Mouse (Mus musculus): Measurements from ENCODE around the gene Sfrp4. TPM values are rescaled to one million over a fixed set of nuclear protein-coding genes. Genes with fewer than 3 reads are reported as not detected.
"Not testable (repeated sequence)": the region's sequence is repeated elsewhere in the genome, so short reads cannot be mapped to it uniquely, and the experiment has no call there.

Sfrp4 gene
- polyA plus RNA-seq (2015; fragmentation: Nextera tagmentation; extraction: Ambion mirVana) = 4.4 and 4.9 TPM in 2 replicates

GRCm38 (mm10) chr13:19622573-19623227, at the start of gene Sfrp4:
Sfrp4 (plus strand) TSS chr13:19623104.
- peak; percentile 67 for ATAC-seq
- Histone ChIP-seq H3K4me3 (ENCODE audit: low read length) (peak within 1 kb of the TSS; percentile 60), H3K4me2 (ENCODE audit: low read length) (peak within 1 kb of the TSS; percentile 95), H3K36me3 (ENCODE audit: control insufficient read depth, insufficient read depth, low read length) (no peaks in the 10 kb centered on the region), H3K4me1 (ENCODE audit: control insufficient read depth, insufficient read depth, low read depth, low read length) (peaks cover 6% of the 10 kb centered on the region), H3K27ac (ENCODE audit: low read depth, low read length) (no peak within 1 kb of the TSS), H3K27me3 (replicated peaks; ENCODE audit: control insufficient read depth, insufficient read depth, low read length) (no peaks in the 10 kb centered on the region), H3K9me3 (ENCODE audit: control insufficient read depth, low read length) (no peaks in the 10 kb centered on the region), H3K9ac (ENCODE audit: low read depth, low read length) (peak within 1 kb of the TSS; percentile 73)
- WGBS = 3% methylated on average over 20 of the region's 25 CpGs

DNA sequence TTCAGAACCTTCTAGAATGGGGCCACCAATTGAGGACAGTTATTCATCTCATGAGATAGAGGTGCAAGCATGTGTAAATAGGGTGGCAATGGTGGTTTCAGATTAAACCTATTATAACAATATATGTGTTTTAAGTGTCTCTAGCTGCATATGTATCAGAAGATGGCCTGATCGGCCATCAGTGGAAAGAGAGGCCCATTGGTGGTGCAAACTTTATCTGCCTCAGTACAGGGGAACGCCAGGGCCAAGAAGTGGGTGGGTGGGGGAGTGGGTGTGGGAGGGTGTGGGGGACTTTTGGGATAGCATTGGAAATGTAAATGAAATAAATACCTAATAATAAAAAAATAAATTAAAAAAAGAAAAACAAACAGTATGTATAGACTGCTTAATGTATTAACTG, 48.2 kb upstream of the Sfrp4 start:
- ATAC-seq; H3K9ac ChIP-seq (ENCODE audit: low read depth, low read length); H3K27ac ChIP-seq (ENCODE audit: low read depth, low read length); H3K4me2 ChIP-seq (ENCODE audit: low read length); H3K4me3 ChIP-seq (ENCODE audit: low read length); H3K4me1 ChIP-seq (ENCODE audit: control insufficient read depth, insufficient read depth, low read depth, low read length); H3K27me3 ChIP-seq (replicated peaks; ENCODE audit: control insufficient read depth, insufficient read depth, low read length); H3K36me3 ChIP-seq (ENCODE audit: control insufficient read depth, insufficient read depth, low read length); H3K9me3 ChIP-seq (ENCODE audit: control insufficient read depth, low read length): not testable (repeated sequence)
- 85% methylated on average over 2 of the region's 2 CpGs for WGBS

DNA sequence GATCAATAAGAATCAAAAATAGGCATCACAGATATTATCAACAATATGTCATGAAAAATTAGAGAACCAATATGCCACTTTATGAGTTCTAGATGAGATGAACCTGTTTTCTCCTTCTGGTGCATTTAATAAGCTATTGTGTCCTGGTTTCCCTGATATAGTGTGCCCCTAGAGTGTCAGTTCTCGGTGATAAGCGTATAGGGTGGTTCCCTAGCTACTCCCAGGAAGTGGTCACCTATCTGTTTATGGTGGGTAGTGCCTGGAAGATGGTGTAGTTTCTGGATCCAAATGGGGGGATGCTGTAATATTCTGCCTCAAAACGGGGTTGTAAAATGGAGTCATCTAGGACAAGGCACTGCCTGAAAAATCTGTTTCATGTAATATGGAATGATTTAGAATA, 47.0 kb upstream of the Sfrp4 start:
- no peak overlapping the region for H3K9ac ChIP-seq (ENCODE audit: low read depth, low read length)
- H3K4me3 ChIP-seq (ENCODE audit: low read length) = no peak overlapping the region
- no peak for ATAC-seq
- no peaks in the 10 kb centered on the region for H3K36me3 ChIP-seq (ENCODE audit: control insufficient read depth, insufficient read depth, low read length)
- no peaks in the 10 kb centered on the region for H3K27me3 ChIP-seq (replicated peaks; ENCODE audit: control insufficient read depth, insufficient read depth, low read length)
- H3K4me2 ChIP-seq (ENCODE audit: low read length) = no peak overlapping the region
- no peaks in the 10 kb centered on the region for H3K9me3 ChIP-seq (ENCODE audit: control insufficient read depth, low read length)
- no peaks in the 10 kb centered on the region for H3K4me1 ChIP-seq (ENCODE audit: control insufficient read depth, insufficient read depth, low read depth, low read length)
- no peak overlapping the region for H3K27ac ChIP-seq (ENCODE audit: low read depth, low read length)
- WGBS = 91% methylated on average over 3 of the region's 3 CpGs

DNA sequence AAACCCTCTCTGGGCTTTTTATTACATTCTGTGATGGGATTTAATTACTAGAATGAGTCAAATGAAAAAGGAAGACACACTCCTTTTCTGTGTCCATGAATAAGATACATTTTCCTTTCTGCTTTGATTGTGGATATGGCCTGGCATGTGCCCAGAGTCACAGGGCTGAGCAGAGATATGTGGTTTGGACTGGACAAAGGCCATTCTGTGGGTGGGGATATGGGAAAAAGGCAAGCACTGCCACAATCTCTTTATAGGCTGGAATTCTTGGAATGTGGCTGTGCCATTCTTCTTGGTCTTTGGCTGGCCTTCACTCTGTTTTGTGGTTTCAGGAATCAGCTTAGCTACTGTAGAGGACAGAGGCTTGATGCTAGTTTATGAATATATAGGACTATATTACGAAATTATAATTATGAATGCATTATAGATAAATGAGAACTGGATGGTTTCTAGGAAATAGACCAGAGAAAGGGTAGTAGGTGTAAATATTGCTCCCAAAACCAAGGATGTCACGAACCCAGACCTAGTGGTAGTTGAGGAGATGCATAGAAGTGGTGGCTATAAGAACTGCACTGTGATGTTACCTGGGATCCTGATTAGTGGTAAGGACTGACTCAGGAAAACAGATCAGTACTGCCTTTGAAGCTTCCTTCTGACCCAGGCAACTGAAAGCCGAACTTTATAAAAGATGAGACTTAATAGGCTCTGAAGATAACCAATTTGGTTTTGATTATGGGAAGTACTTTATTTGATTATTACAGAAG, 31.7 kb upstream of the Sfrp4 start:
- H3K4me2 ChIP-seq (ENCODE audit: low read length) = no peak overlapping the region
- H3K27me3 ChIP-seq (replicated peaks; ENCODE audit: control insufficient read depth, insufficient read depth, low read length) = no peaks in the 10 kb centered on the region
- no peak overlapping the region for H3K4me3 ChIP-seq (ENCODE audit: low read length)
- 0 out of 2 replicates have a peak, but pooled peaks cover 2% of the 10 kb centered on the region for H3K36me3 ChIP-seq (ENCODE audit: control insufficient read depth, insufficient read depth, low read length)
- ATAC-seq = no peak
- no peaks in the 10 kb centered on the region for H3K4me1 ChIP-seq (ENCODE audit: control insufficient read depth, insufficient read depth, low read depth, low read length)
- H3K9ac ChIP-seq (ENCODE audit: low read depth, low read length) = no peak overlapping the region
- WGBS = 90% methylated on average over 3 of the region's 3 CpGs
- H3K9me3 ChIP-seq (ENCODE audit: control insufficient read depth, low read length) = no peaks in the 10 kb centered on the region
- H3K27ac ChIP-seq (ENCODE audit: low read depth, low read length) = no peak overlapping the region

GRCm38 (mm10) chr13:19595141-19595540, 27.8 kb upstream of the Sfrp4 start:
- Histone ChIP-seq H3K9me3 (ENCODE audit: control insufficient read depth, low read length) (no peaks in the 10 kb centered on the region), H3K27ac (ENCODE audit: low read depth, low read length) (no peak overlapping the region), H3K9ac (ENCODE audit: low read depth, low read length) (no peak overlapping the region), H3K4me2 (ENCODE audit: low read length) (no peak overlapping the region), H3K4me3 (ENCODE audit: low read length) (no peak overlapping the region), H3K36me3 (ENCODE audit: control insufficient read depth, insufficient read depth, low read length) (0 out of 2 replicates have a peak, but pooled peaks cover 2% of the 10 kb centered on the region), H3K4me1 (ENCODE audit: control insufficient read depth, insufficient read depth, low read depth, low read length) (no peaks in the 10 kb centered on the region), H3K27me3 (replicated peaks; ENCODE audit: control insufficient read depth, insufficient read depth, low read length) (no peaks in the 10 kb centered on the region)
- ATAC-seq = no peak
- 97% methylated on average over 1 of the region's 1 CpGs for WGBS

DNA sequence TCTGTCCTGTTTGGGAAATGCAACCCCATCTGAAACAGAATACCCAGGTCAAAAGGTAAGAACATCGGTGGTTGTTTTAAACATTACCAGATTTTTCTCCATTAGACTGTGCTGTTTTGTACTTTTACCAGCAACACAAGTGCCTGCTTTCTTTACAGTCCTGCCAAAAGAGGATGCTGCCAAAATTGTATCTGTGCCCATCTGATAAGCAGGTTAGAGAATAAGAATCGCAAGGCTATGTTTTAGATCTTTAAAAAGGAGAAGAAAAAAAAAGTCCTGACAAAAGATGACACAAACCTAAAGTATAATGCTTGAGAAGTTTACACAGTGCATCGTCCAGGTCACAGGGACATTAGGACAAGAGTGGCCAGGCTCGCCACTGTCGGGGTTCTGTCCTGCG, 23.7 kb upstream of the Sfrp4 start:
- no peak for ATAC-seq
- 92% methylated on average over 6 of the region's 6 CpGs for WGBS
- no peaks in the 10 kb centered on the region for H3K4me1 ChIP-seq (ENCODE audit: control insufficient read depth, insufficient read depth, low read depth, low read length)
- no peak overlapping the region for H3K27ac ChIP-seq (ENCODE audit: low read depth, low read length)
- H3K36me3 ChIP-seq (ENCODE audit: control insufficient read depth, insufficient read depth, low read length) = no peaks in the 10 kb centered on the region
- no peaks in the 10 kb centered on the region for H3K9me3 ChIP-seq (ENCODE audit: control insufficient read depth, low read length)
- no peak overlapping the region for H3K4me3 ChIP-seq (ENCODE audit: low read length)
- H3K4me2 ChIP-seq (ENCODE audit: low read length) = no peak overlapping the region
- H3K27me3 ChIP-seq (replicated peaks; ENCODE audit: control insufficient read depth, insufficient read depth, low read length) = no peaks in the 10 kb centered on the region
- H3K9ac ChIP-seq (ENCODE audit: low read depth, low read length) = no peak overlapping the region

GRCm38 (mm10) chr13:19602531-19602930, 20.4 kb upstream of the Sfrp4 start:
- no peak overlapping the region for H3K4me3 ChIP-seq (ENCODE audit: low read length)
- no peak for ATAC-seq
- 77% methylated on average over 1 of the region's 1 CpGs for WGBS

GRCm38 (mm10) chr13:19603719-19604118, 19.2 kb upstream of the Sfrp4 start:
- no peak for ATAC-seq
- WGBS = 79% methylated on average over 1 of the region's 1 CpGs
- Histone ChIP-seq H3K4me3 (ENCODE audit: low read length) (no peak overlapping the region), H3K4me2 (ENCODE audit: low read length) (no peak overlapping the region), H3K27me3 (replicated peaks; ENCODE audit: control insufficient read depth, insufficient read depth, low read length) (no peaks in the 10 kb centered on the region), H3K27ac (ENCODE audit: low read depth, low read length) (no peak overlapping the region), H3K9me3 (ENCODE audit: control insufficient read depth, low read length) (no peaks in the 10 kb centered on the region), H3K9ac (ENCODE audit: low read depth, low read length) (no peak overlapping the region), H3K36me3 (ENCODE audit: control insufficient read depth, insufficient read depth, low read length) (no peaks in the 10 kb centered on the region), H3K4me1 (ENCODE audit: control insufficient read depth, insufficient read depth, low read depth, low read length) (no peaks in the 10 kb centered on the region)

More at GRCm38 (mm10) chr13:19602531-19602930, 20.4 kb upstream of the Sfrp4 start:
- Histone ChIP-seq H3K9ac (ENCODE audit: low read depth, low read length) (no peak overlapping the region), H3K9me3 (ENCODE audit: control insufficient read depth, low read length) (no peaks in the 10 kb centered on the region), H3K27ac (ENCODE audit: low read depth, low read length) (no peak overlapping the region), H3K4me2 (ENCODE audit: low read length) (no peak overlapping the region), H3K4me1 (ENCODE audit: control insufficient read depth, insufficient read depth, low read depth, low read length) (no peaks in the 10 kb centered on the region), H3K27me3 (replicated peaks; ENCODE audit: control insufficient read depth, insufficient read depth, low read length) (no peaks in the 10 kb centered on the region), H3K36me3 (ENCODE audit: control insufficient read depth, insufficient read depth, low read length) (no peaks in the 10 kb centered on the region)

GRCm38 (mm10) chr13:19604916-19605315, 18.0 kb upstream of the Sfrp4 start:
- no peak overlapping the region for H3K4me3 ChIP-seq (ENCODE audit: low read length)
- H3K27ac ChIP-seq (ENCODE audit: low read depth, low read length) = no peak overlapping the region
- no peak for ATAC-seq
- H3K9me3 ChIP-seq (ENCODE audit: control insufficient read depth, low read length) = no peaks in the 10 kb centered on the region
- H3K4me1 ChIP-seq (ENCODE audit: control insufficient read depth, insufficient read depth, low read depth, low read length) = no peaks in the 10 kb centered on the region
- no peaks in the 10 kb centered on the region for H3K36me3 ChIP-seq (ENCODE audit: control insufficient read depth, insufficient read depth, low read length)
- no peaks in the 10 kb centered on the region for H3K27me3 ChIP-seq (replicated peaks; ENCODE audit: control insufficient read depth, insufficient read depth, low read length)
- no peak overlapping the region for H3K9ac ChIP-seq (ENCODE audit: low read depth, low read length)
- no peak overlapping the region for H3K4me2 ChIP-seq (ENCODE audit: low read length)
